Mouse (Mus musculus) left cerebral cortex, postnatal 4 days (tissue): ENCODE data around the gene Cct8. TPM values are rescaled to one million over a fixed set of nuclear protein-coding genes. Genes with fewer than 3 reads are reported as not detected.
"Not testable (repeated sequence)": the region's sequence is repeated elsewhere in the genome, so short reads cannot be mapped to it uniquely, and the experiment has no call there.

Experiments used
- DNase-seq: peaks from one replicate; pipeline ENCODE4 v3.0.0-alpha.2; 2022
- intact Hi-C: fragments of 180-260 bp; cut with DNase I; formaldehyde crosslinking; loops from one replicate; pipeline ENCODE4 v1.15.1; 2025
- total RNA-seq, 2 experiments: library from RNA; stranded (reverse); gene quantifications; 2 replicates each; pipeline ENCODE4 v1.2.3; 2021

Cct8 gene
- total RNA-seq: 100 to 1,000 TPM; 241 to 246 TPM

DNA sequence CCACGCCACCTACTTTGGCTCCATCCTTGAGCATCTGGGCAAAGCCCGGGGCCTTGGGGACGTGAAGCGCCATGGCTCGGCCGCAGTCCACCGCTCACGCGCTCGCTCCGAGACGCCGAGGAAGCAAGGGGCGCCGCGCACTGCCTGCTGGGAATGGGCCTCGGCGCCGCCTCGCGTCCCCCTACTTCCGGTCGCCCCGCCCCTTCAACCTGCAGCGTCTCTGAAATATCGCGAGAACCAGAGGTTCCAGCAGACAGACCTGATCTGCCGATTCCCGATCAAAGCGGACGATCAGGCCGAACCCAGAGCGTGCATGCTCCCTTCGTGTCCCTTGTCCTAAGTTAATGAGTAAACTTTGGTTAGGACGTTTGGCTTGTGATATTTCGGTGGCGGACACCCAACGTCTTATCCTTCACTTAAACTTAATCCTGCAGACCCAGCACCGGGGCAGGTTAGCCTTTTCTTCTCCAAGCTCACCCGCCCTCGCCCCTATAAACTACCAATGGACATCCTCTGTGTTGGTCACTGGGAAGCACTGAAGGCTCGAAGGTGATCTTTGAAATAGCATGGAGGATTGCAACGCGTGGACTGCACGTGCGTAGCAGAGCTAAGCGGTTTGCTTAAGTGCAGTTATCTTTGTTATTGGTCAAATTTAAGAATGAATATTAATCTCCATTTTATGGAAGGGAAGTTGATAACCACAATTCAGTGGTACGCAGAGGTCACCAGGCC is at the start of gene Cct8:
Gene Cct8 (minus strand): TSS at position 158 of the 732 bp plus-strand sequence.
- DNase-seq: peak; percentile 98
- intact Hi-C loops: no loop called here

DNA sequence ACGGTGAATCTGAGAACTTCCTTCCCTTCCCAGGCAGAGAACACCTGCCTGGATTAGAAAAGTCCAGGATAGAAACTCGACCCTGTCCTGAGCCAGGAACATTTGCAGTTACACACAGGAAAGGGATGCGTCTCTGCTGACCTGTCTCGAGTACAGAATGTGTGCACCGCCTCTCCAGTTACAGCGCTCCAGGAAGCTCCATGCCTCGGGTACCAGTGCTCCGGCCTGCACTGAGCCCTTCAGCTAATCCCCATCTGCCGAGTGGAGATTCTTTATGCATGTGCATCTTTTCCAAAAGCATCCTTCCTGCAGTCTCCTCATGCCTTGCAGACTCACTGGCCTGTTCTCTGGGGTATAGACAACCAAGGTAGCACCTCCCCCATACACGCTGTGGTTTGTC is 33.1 kb upstream of the Cct8 start:
- intact Hi-C loops: no loop called here
- no peak for DNase-seq

- intact Hi-C loops: no loop called here
- no peak for DNase-seq
These were observed 32.0 kb upstream of the Cct8 start for GRCm38 (mm10) chr16:87527553-87528249.

DNA sequence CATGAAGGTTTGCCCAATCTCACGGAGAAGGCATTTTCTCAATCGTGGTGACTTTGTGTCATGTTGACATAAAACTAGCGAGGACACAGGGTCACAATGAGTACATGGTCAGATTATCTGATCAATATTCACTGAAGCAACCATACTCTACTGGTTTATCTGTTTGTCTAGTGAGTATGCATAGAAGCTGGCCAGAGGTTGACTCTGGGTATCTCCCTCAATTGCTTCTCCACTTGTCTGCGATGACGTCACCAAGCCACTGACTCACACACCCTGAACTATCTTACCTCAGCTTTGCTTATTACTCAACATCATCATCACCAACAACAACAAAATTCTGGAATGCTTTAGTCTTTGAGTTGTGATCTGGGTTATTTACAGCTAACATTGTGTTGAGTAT is 28.6 kb upstream of the Cct8 start:
- no peak for DNase-seq
- intact Hi-C loops: no loop called here

GRCm38 (mm10) chr16:87512331-87512730 is 16.7 kb upstream of the Cct8 start:
- intact Hi-C loops: no loop called here
- DNase-seq: no peak

DNA sequence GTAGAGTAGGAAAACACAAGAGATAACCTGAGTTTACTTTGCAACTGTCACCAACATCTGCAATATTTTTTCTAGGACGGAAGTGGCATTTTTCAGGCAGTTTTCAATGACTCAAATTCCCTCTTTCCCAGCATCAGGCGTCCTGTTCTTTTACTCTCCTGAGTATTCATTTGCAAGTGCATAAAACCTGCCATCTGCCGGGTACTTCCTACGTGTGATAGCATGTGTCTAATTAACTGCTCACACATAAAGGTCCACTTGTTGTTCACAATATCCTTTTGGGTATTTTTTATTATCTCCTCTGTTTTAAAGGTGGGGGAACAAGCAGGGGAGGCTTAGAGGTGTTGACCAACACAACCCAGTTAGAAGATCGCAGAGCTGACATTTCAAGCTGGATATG is 16.0 kb upstream of the Cct8 start:
- intact Hi-C loops: no loop called here
- DNase-seq: no peak

GRCm38 (mm10) chr16:87501304-87502078 is 5.8 kb upstream of the Cct8 start:
- intact Hi-C loops: no loop called here
- DNase-seq: no peak

DNA sequence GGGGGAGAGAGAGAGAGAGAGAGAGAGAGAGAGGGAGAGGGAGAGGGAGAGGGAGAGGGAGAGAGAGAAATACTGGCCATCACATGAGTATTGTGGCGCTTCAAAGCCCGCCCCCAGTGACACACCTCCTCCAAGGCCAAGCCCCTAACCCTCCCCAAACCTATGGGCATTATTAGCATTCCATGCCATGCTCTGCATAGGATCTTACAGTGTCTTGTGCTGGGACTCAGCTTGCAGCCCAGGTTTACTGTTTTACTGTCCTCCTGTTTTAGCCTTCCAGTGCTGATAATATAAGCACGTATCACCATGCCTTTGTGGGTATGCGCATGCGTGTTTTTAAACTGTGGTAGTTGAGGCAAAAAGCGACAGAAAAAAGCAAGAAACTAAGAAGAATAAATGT is 3.9 kb upstream of the Cct8 start:
- intact Hi-C loops: no loop called here
- DNase-seq: no peak

GRCm38 (mm10) chr16:87497171-87497570 is 1.5 kb upstream of the Cct8 start:
- no peak for DNase-seq
- intact Hi-C loops: no loop called here

GRCm38 (mm10) chr16:87496728-87497127 is 1.1 kb upstream of the Cct8 start:
- no peak for DNase-seq
- intact Hi-C loops: no loop called here

DNA sequence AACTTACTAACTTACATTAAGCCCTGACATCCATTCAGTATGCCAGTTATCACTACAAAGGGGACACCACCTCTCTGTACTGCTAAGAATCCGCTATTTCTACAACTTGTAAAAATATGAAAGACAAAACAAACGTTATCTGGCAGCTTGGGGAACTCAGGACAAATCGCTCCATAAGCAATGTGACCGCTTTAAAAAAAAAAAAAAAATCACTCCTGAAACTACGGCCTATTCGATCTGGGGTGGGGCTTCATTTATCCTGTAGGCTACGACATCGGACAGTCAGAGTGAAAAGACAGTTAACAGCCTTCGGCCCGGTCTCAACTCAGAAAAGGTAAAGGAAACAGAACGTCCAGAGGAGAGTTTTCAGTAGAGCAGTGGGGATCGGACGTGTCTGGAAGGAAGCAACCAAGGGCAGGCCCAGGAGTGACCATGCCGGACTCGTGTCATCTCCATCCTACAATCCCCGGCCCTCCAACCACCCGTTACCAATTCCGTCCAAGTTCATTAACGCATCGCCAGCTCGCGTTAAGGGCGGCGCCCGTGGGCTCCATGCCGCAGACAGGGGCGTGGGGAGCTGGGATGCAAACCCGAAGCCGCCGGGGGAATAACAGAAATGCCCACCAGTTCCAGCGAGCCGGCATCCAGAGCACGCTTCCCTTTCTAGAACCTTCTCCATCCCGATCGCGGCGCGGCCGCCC is 568 bp downstream of the Cct8 start:
- intact Hi-C loops: no loop called here
- DNase-seq: peak; percentile 53

- DNase-seq, intact Hi-C loops: not testable (repeated sequence)
These were observed 3.4 kb downstream of the Cct8 start for GRCm38 (mm10) chr16:87492191-87492792.

DNA sequence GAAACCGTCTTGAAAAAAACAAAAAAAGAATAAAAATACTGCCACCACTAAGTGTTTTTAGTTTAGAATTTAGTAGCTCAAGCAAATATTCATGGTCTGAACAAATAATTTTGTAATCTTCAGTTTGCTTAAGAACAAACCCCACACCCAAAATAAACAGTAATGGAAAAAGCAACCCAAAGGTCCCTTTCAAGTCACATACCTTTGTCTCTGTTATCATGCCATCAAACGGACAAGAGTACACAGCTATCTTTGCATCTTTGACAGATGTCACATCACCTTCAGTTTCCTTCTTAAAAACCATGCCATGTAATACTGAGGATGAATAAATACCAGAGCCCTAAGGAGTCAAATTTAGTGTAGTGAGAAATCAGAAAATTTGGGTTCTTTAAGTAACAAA is 7.1 kb downstream of the Cct8 start:
- intact Hi-C loops: no loop called here
- DNase-seq: no peak

DNA sequence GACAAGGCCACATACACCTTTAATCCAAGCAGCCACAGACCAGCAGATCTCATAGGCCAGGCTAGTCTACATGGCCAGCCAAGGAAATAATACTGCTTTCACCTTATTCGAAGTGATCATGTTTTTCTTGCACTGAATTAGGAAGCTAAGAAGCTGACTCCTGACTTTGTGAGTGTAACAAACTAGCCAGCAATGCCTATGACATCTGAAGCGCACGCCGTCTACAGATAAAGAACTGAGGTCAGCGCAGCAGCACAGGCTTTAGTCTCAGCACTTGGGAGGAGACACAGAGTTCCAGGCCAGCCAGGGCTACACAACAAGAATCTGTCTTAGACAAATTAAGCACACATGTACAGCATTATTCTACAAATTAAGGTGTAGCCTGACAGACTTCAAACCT is 8.9 kb downstream of the Cct8 start:
- intact Hi-C loops: no loop called here
- no peak for DNase-seq

GRCm38 (mm10) chr16:87484367-87484766 is 11.3 kb downstream of the Cct8 start:
- DNase-seq: no peak
- intact Hi-C loops: loop anchor here (5.0 kb wide), 1 partner anchor 62 kb away; no protein-coding TSS in a partner anchor

GRCm38 (mm10) chr16:87470579-87470978 is 25.1 kb downstream of the Cct8 start:
- intact Hi-C loops: no loop called here

DNA sequence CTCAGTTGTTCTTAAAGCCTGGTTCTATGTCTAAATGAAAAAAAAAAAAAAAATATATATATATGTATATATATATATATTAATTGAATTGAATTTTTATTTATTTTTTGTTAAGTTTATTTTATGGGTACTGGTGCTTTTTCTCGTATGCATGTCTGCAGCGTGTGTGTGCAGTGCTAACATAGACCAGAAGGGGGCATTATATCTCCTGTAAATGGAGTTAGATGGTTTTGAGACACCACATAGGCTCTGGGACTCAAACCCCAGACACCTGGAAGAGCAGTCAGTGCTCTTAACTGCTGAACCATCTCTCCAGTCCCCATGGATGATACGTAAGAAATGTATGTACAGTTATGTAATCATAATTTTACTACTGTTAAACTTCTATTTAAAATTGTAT is 36.9 kb downstream of the Cct8 start:
- DNase-seq: no peak
- intact Hi-C loops: no loop called here

More at GRCm38 (mm10) chr16:87470579-87470978, 25.1 kb downstream of the Cct8 start:
- DNase-seq: no peak

DNA sequence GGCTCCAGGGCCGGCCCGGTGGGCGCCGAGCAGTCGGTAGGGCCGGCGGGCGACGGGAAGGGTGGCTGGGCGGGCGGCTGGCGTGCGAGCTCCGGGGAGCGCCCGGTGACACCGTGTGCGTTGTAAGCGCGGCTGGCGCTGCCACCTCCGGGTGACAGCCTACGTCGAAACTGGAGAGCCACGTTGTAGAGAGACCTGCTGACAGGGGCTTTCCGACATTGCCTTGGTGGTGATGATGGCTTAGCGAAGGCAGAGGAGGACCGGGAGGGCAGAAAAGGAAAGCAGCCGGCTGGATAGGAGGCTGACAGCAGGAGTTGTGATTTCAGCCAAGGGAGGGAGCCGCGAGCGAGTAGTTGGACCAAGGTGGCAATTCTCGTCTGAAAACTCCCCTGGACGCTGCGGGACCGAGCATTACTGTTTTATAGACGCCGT is 40.5 kb downstream of the Cct8 start:
- intact Hi-C loops: no loop called here
- DNase-seq: no peak

DNA sequence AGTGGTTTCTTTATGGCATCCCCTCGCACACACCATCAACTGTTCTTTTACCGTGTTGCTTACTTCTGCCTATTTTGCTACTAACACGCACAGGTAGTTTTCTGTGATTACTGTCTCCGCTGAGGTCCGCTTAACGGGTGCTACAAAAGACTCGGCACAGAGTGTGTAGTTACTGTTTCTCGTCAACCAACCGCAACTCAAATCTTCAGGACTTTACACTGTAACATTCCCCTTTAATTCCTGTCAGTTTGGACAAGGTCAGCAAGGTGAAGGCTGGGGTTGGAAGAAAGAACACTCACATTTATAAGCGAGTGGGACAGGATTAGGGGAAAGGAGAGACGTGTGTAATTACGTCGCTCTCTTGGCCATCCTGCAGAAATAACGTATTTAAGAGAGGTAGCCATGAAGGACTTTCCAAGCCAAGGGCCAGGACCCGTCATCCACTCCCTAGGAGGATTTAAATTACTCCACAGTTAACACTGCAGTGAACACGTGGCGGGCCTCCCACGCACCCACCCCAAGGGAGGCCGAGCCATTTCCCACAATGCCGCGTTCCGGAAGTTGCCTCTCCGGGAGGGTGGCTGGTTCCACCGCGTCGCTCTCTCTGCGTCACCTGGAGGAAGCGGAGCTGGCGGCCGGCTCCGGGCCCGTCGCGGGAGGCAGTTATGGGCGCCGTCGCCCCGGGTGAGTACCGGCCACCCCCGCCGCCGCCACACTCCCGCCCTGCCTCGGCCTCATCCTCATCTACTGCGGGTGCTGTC is 41.1 kb downstream of the Cct8 start, which contains the start of gene Usp16:
Gene Usp16 (plus strand): TSS at position 285 of the 761 bp plus-strand sequence.
- intact Hi-C loops: no loop called here

GRCm38 (mm10) chr16:87453226-87453625 is 42.4 kb downstream of the Cct8 start:
- no peak for DNase-seq

More for the DNA sequence above, 41.1 kb downstream of the Cct8 start, which contains the start of gene Usp16:
- DNase-seq: peak; percentile 90

More at GRCm38 (mm10) chr16:87453226-87453625, 42.4 kb downstream of the Cct8 start:
- intact Hi-C loops: no loop called here
